Mouse (Mus musculus) frontal cortex, postnatal 36 days (tissue): ENCODE data around the gene Uspl1.
A peak's percentile ranks its signal among the peaks of the same experiment; 100 is the strongest.

Source experiments
- DNase-seq, 2 experiments: peaks; one replicate each; pipeline ENCODE4 v3.0.0; 2022; ENCODE audit warnings: low spot score in 2 of 2

The Uspl1 gene

DNA sequence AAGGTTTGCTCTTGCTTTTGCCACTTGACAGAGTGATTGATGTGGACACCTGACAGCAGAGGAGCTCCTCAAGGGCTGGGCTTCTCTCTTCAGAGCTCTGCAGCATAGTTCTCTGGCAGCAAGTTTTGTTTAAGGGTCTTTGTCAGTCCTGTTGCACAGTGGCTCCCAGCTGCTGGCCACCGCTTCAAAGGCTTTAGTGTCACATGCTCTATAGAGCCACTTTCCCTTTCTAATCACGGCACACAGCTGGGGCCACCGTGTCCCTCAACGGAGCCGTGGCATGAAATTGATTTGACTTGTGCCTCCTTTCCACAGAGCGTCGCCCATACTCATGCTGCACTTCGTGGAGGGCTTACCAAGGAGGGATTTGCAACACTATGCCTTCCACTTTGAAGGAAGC, 25.2 kb downstream of the Uspl1 start:
- DNase-seq: no peak

DNA sequence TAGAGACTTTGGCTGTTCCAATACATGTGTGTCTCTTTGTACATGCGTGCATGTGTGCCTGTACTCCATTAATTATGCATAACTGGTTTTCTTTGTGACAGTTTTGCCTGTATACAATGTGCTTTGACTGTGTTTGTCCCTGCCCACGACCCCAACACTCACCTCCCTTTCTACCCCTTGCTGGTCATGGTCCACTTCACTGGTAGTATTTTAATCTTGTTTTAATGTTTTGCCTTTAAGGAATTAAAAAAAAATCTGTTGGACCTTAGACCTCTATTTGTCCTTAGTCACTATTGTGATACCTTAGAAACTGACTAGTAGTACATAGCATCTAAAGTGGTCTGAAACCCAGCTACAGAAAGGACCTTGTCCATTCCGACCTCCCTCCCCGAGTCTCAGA, 26.9 kb downstream of the Uspl1 start:
- DNase-seq: no peak

DNA sequence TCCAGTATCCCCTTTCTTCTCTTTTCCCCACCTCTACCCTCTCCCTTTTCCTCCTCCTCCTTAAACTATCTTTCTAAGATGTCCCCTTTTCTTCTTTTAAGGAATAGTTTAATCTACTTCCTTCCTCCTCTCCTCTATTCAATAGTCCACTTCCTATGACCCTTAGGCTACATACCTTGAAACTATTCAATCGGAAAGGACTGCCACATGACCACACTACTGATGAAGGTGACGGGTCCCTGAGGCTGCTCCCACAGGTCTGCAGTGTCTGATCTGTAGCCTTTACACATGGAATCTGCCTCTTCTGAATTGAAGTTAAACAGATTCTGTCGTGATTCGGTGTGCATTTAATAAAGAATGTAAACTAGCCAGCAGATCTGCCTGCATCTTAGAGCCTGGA, 28.7 kb downstream of the Uspl1 start:
- DNase-seq: no peak

DNA sequence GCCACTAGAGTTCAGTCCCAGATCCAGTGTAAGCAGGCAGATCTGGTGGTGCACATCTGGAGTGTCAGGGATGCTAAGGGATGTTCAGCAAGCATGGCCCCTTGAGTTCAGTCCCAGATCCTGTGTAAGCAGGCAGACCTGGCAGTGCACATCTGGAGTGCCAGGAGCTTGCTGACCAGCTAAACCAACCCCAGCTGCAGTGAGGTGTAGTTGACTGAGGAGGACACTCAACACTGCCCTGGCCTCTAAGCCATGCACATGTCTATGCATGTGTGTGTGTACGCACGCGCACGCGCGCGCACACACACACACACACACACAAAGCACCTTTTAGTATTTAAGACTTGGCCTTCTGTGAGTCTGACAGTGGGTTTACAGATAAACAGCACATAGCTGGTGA, 31.4 kb downstream of the Uspl1 start:
- DNase-seq: no peak

DNA sequence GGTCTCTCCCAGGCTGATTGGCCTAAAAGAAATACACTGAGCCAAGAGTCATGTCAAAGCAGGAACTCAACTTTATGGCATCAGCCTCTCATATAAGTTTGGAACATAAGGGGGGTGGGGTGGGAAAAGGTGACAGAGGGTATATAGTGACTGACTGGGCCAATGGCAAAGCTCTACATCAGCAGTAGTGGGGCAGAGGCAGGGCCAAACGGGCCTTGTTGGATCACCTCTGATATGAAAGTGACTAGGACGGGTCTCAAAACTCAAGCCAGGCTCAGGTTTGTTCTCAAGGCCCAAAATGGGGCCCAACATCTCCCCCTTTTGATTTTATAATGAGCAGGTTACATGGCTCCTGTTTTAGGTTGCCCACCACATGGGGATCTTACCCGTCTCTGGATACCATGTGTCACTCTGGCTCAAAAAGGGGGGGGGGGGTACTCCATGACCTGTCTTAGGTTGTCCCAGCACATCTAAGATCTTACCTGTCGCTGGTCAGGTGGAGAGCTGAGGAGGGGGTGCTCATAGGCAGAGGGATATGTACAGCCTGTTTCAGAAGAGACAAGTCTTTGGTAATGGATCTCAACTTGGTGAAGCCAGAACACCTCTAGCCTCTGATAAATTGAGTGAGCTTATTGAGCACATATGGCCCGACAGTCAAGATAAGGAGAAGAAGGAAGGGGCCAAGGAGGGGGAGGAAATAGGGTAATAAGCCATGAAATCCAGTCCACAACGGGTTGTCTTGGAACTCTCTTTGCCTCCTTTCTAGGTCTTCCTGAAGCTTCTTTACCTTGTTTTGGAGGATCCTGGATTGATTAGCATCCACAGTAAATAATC, 33.6 kb downstream of the Uspl1 start:
- no peak for DNase-seq

DNA sequence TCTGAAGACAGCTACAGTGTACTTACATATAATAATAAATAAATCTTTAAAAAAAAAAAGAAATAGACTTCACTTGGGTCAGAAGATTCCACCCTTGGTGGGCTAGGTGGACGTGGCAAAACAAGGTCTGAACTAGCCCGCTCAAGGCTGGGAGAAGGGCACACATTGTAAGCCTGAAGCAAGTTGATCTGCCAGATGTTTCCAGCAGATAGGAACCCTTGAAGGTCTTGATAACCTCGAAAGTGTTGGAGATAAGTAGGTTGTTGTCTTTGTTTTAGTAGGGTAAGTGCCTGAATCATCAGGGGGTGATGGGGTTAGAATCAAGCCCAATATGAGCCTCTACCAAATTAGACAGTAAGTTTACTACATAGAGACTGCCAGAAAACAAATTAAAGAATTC, 35.3 kb downstream of the Uspl1 start:
- DNase-seq: no peak

DNA sequence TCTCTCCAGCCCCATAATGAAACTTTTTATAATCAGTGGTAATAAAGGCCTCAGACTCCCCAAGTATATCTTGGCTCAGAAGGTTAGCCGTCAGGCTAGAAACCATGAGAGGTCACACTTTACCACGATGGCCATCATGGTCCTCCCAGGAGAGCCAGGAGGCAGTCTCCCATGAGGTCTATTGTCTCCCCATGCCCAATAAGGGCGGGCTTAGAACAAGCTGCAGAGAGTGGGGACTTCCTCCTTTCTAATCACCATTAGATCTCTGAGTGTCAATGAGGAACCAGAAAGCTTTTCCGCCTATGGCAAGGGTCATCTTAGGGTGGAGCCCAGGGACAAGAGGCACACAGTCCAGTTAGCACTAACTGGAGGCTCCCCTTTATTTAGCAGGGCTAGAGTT, 37.2 kb downstream of the Uspl1 start:
- DNase-seq: no peak

DNA sequence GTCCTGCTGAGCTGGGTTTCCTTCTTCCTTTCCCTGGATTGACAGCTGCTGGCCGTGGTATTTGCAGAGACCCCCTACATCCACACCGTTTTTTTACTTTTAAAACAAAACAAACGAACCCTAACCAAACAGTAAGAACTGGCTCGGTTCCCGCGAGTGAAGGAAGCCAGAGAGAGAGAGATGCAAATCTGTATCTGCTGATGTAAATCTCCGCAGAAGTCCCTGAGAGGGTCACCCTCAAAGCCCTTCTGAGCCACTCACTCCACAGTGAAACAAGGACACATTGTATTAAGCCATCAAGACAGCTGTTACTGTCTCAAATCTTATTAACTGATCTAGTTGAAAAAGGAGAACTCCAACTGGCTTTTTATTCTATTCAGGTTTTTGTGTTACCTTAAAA, 40.5 kb downstream of the Uspl1 start:
- DNase-seq: no peak

DNA sequence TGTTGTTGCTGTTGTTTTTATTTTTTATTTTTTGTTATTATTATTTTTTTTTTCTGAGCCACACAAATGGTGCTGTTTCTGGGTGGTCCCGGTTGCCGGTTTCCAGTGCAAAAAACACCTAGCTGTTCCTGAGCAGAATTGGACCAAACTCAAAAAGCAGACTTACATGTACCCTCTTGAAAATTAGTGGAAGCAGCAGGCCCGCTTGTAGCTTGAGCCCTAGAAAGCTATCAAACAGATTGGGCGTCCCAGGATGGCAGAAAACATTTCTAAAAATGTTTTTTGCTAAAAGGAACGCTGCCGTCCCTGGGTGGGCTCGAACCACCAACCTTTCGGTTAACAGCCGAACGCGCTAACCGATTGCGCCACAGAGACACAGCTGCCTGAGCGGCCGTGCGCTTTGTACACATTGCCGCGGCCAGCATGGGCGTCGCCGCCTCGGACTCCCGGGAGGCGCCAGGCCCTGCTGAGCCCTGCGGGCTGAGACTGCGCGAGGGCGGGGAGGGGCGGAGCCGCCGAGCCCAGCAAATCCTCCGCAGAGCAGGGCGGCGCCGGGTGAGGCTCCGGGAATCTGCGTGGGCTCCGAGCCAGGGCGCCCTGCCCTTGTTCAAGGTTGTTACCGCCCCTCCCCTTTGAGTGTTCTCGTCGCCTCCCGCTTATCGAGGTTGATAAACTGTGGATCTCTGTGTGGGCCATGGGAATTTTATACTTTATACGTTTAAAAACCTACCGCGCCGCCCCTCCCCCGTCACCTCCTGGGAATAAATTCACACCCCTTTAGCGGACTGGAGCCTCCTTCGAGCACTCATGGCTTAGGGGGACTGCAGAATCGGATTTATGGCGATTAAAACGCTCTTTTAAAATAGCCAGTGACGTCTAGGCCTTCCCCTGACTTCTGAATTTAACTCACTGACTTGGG, 44.8 kb downstream of the Uspl1 start:
- peak; percentile 99 to 100 for DNase-seq

DNA sequence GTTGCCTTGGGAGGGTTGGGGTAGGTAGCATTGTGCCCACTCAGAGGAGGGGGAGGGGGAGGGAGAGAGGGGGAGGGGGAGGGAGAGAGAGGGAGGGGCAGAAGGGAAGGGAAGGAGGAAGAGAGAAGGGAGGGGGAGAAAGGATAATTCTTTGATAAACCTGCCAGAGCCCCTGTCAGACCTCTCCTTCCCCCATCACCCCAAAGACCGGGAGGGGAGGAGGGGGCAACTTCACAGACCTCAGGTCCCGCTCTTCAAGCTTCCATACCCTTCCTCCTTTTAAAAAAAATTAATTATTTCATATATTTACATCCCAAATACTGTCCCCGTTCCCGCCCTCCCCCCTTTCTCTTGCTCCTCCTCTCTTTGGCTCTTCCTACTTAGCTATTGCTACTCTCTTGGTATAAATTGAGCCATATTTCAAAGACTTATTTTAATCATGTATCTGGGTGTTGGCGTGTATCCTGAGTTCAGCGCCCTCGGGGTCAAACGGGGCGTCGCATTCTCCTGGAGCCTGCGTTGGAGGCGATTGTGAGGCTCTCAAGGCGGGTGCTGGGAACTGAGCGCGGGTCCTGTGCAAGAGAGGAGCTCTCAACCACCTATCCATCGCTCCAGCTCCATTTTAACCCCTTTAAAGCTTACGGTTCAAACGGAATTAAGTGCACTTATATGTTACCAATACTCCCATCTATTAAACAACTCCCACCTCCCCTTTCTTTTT, 45.6 kb downstream of the Uspl1 start:
- no peak for DNase-seq

DNA sequence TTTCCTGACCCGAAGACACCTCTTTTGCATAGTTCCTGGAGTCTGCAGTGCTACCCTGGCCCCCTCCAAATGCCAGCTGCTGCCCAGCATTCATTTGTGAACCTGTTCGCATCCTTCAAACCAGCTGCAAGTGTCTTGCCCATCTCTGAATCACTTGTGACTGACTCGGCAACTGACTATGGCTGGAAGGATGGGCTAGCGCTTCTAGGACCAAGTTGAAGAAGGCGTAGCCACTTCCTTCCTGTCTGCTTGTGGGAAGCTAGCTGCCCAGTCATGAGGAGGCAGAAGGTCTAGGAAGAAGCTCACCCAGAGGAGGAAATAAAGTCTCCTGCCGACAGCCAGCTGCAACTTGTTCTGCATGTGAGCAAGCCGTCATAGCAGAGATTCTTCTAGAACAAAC, 50.9 kb downstream of the Uspl1 start:
- no peak for DNase-seq

DNA sequence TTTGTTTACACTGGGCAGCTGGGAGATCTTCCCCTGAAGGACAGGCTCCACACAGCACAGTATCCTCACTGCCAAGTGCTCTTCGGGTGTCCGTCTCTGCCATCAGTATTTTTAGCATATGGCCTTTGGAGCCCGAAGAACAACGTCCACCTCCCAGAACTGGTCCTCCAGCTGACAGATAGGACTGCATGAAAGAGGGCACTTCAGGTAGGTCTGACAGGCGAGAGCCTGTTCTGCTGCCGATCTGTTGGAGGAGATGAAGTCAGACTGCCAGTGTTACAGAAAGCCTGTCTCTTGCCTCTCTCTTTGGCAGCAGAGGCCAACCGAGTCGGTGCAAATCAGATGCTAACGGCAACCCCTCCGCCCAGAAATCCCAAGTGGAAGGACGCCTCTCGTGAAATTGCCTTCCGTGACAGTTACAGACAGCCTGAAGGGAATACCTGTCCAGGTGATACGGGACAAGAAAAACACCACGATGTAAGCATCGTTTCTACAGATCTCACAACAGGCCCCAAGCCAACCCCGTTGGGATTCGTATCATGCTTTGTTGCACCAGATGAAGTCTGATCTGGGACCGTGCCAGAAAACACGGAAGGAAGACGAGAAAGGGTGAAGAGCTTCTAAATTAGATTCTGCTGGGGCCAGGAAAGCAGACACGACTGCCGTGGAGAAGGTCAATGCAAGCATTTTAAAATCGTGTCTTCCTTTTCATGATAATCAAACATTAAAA, 53.2 kb downstream of the Uspl1 start:
- DNase-seq: no peak

DNA sequence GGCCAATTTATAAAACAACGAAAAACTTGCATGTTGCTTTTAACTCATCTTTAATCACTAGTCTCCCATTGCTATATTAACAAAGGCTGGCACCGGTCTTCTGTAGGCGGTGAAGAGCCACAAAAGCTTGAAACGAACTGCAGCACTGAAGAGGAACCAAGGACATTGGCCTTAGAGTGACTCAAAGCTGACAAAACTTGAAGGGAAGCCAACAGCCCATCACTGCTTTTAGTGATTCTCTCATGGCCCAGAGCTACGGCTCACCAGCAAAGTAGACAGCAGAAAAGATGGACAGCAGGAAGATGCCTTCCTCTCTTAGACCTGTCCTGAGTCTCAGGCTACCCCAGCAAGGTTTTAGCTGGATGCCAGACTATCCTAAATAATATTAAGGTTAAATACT, 58.3 kb downstream of the Uspl1 start:
- no peak for DNase-seq

DNA sequence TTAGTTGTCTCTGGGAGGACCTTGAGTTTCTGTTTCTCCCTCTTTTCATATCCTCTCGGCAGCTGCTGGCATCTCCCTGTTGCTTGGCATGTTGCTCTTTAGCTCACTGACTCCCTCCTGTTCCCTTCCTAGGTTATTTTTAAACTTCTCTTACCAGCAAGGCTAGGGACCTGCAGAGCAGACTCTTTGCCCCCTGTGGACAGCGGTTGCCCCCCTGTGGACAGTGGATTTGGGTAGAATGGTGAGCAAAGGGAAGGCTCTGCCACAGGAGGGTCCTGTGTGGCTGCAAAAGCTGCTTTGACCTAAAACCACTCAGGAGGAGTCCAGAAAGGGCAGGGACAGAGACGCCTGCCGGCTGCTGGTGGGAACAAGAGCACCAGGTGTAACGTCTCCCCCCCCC, 58.9 kb downstream of the Uspl1 start:
- no peak for DNase-seq

DNA sequence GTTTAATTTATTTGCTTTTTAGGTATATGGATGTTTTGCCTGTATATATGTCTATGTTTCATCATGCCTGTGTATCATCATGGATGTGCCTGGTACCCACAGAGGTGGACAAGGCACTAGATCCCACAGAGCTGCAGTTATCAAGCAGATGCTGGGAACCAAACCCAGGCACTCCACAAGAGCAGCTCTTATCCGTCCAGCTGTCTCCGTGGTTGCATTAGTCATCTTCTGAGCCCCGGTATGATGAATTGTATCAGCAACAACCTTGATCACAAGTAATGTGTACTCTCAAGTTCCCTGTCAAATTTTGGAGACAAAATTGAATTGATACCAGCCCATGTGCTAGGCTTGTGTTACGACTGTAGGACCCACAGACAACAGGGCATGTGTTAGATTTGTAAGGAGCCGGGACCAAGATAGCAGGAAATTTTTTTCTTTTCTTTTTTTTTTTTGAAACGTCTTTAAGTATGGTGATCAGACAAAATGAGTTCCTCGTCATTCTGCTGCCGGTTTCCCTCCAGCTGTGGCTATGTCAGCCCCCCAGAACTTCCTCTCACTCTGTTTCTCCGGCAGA, 61.3 kb downstream of the Uspl1 start:
- DNase-seq: no peak

DNA sequence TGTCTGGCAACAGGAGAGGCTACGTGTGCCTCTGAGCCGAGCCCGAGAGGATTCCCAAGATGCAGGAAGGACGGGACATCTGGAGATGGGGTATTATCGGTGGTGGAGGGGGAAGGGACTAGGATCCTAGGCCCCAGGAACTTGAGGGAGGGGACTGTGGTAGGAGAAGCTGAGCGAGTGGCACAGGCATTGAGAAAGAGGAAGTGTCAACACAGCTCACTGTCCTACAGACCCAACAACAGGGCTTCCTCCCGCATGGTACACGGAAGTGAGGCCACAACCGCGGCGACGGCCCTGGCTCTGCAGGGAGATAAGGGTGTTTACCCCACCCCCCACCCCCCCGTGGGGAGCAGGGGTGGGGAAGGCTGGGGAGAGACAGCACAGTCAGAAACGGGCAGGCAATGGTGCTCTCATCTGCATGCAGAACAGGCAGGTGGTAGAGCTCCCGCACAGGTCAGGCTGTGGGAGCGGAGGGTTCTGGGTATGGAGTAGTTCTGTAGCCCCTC, 61.9 kb downstream of the Uspl1 start:
- DNase-seq: no peak

DNA sequence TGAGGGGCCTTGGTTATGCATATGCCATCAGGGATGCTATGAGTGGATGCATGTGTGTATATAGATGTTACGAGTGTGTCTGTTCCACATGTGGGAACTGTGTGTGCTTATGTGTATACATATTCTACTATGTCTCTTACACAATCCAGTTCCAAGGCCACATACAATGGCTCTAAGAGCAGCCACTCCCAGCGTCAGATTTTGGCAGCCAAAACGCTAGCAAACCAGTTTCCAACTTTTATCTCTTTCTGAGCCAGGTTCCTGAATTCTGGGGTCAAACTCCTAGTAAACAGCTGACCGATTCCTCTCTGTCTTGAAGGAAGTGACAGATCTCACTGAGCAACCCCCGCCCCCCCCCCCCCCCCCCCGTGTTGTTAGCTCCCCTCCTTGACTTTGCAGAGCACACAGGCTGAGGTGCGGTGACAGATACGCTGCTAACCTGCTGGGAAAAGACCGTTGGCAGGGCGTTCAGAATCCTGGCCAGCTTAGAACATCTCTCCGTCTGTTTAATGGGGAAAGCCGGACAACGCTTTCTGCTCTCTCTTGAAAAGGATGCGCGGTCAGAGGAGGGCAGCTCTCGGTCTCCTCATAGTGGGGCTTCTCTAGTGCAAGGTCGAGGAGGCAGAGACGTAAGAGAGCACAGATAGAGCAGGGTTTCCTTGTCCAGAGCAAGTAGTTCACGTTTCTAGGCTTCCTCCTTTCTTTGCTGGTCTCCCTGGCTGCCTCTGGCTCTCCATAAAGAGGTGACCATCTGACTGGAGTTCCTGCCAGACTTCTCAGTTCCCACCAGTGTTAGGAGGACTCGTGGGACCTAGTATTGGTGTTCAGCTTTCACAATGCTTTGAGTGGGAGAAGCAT, 63.1 kb downstream of the Uspl1 start:
- no peak for DNase-seq

DNA sequence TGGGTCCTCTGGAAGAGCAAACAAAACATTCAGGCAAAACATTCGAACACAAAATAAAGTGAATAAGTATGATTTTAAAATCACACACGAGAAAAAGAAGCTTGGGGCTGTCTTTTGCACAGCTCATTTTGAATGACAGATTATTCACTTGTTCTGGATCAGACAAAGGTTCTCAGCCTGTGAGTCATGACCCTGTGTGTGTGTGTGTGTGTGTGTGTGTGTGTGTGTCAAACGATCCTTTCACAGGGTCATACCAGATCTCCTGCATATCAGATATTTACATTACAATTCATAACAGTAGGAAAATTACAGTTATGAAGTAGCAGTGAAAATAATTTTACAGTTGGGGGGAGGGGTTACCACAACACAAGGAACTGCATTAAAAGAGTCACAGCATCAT, 68.2 kb downstream of the Uspl1 start:
- no peak for DNase-seq

DNA sequence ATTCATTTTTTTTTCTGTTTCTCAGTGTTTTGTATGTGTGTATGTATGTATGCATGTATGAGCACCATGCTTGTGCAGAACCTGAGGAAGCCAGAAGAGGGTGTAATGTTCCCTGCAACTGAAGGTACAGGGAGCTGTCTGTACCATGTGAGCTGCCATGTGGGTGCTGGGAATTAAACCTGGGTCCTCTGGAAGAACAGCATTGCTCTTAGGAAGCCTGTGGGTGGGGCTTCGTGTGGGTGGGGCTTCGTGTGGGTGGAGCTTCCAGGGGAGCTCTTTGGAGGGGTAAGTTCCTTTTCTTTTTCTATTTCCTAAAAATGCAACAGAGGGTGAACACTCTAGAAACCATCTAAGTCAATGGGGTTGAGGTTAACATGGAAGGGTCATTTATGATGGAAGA, 69.3 kb downstream of the Uspl1 start:
- no peak for DNase-seq

DNA sequence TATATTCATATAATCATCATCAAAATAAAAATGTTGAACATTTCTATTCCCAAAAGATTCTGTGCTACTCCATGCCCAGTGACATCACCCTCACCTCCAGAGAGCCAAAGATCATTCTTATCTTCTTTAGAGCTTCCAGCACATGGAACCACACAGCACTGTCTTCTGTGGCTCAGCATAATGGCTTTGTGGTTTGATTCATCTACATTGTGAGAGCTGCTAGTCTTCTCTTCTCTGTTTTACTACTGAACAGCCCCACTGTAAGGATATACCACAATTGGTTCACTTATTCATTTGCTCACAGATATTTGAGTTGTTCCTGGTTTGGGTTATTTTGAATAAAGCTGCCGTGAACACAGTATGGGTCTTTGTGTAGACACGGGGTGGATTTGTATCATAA, 71.4 kb downstream of the Uspl1 start:
- DNase-seq: no peak
